Mouse (Mus musculus): Measurements from ENCODE around the gene Gramd1b. TPM values are rescaled to one million over a fixed set of nuclear protein-coding genes. Genes with fewer than 3 reads are reported as not detected.

The Gramd1b gene
- polyA plus RNA-seq, 1 experiment from 2014 or later = 12.0 TPM

DNA sequence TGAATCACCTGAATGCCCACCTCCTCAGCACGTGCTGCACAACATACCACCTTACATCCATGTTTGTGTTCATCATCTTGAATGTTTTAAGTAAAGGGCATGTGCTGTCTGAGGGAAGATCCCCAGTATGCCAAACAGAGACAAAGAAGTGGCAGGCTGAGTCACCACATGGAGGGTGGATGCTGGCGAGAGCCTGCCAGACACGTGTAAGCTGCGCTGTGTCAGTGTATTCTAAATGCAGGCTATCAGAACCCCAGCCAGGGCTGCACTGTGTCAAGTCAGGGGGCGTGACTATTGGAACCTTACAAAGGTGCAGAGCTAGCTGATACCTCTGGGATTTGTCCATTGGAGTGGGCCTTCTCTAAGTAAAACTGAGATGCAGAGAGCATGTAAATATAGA lies 229.7 kb downstream of the Gramd1b start:
- no peaks in the 10 kb centered on the region for H3K9me3 ChIP-seq
- no peaks in the 10 kb centered on the region for H3K4me1 ChIP-seq (replicated peaks)
- no peak overlapping the region for H3K9ac ChIP-seq
- H3K27ac ChIP-seq (replicated peaks) = no peak overlapping the region
- WGBS = 89% methylated on average over 5 of the region's 5 CpGs
- H3K36me3 ChIP-seq = peaks cover 98% of the 10 kb centered on the region
- H3K4me3 ChIP-seq = no peak overlapping the region
- no peak for ATAC-seq (ENCODE audit: low read depth)
- no peak overlapping the region for H3K4me2 ChIP-seq
- no peaks in the 10 kb centered on the region for H3K27me3 ChIP-seq

DNA sequence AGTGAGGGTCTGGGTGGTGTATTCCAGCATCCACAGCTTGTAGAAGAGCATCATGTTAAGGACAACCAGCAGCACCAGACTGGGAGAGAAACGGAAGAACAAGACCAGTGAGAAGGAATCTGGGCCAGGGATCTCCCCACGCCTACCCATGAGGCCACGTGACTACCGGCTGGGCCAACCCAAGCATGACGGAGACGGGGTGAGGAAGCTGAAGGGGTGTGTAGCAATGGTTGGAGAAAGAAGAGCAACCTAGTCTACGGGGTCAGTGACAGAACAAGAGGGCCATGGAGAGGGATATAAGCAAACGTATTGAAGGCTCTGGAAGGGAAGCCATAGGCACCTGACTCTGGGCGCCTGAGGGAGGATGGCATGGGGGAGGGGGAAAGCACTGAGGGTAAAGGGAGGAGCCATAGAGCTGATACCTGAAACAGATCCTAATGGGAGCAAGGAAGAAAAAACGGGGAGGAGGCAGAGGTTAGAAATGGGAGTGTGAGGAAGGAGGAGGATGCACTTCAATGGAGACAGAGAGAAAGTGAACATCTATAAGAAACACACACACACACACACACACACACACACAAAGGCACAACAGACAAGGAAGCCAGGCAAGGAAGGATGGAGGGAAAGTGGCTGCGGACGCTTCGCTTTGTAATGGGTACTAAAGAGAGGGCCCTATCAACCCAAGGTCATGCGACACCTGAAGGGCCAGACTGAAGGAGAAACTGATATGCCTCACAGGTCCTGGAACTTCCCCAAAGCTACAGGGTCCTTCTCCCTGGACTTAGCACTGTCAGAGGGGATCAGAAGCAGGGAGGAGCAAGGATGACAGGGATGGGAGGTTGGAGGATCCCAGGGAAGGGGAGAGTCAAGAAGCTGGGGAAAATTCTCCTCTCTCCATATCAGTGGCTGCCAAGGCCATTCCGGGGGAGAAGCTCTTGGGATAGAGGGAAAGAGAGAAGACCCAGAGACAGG lies 230.9 kb downstream of the Gramd1b start:
- no peaks in the 10 kb centered on the region for H3K4me1 ChIP-seq (replicated peaks)
- no peak for ATAC-seq (ENCODE audit: low read depth)
- H3K27me3 ChIP-seq = no peaks in the 10 kb centered on the region
- no peaks in the 10 kb centered on the region for H3K9me3 ChIP-seq
- H3K4me2 ChIP-seq = no peak overlapping the region
- WGBS = 92% methylated on average over 15 of the region's 15 CpGs
- H3K4me3 ChIP-seq = no peak overlapping the region
- H3K36me3 ChIP-seq = peaks cover 96% of the 10 kb centered on the region
- H3K9ac ChIP-seq = no peak overlapping the region
- no peak overlapping the region for H3K27ac ChIP-seq (replicated peaks)

- H3K4me3 ChIP-seq = no peak overlapping the region
- no peak overlapping the region for H3K27ac ChIP-seq (replicated peaks)
- no peaks in the 10 kb centered on the region for H3K9me3 ChIP-seq
- no peaks in the 10 kb centered on the region for H3K4me1 ChIP-seq (replicated peaks)
- ATAC-seq (ENCODE audit: low read depth) = no peak
- H3K27me3 ChIP-seq = no peaks in the 10 kb centered on the region
- H3K4me2 ChIP-seq = no peak overlapping the region
- peaks cover 90% of the 10 kb centered on the region for H3K36me3 ChIP-seq
- WGBS = 98% methylated on average over 7 of the region's 7 CpGs
- no peak overlapping the region for H3K9ac ChIP-seq
Measured at GRCm38 (mm10) chr9:40299323-40299722, 231.9 kb downstream of the Gramd1b start.

- WGBS = 96% methylated on average over 9 of the region's 9 CpGs
- Histone ChIP-seq H3K4me2 (no peak overlapping the region), H3K4me1 (replicated peaks) (no peaks in the 10 kb centered on the region), H3K9me3 (no peaks in the 10 kb centered on the region), H3K9ac (no peak overlapping the region), H3K27me3 (no peaks in the 10 kb centered on the region), H3K36me3 (peaks cover 90% of the 10 kb centered on the region), H3K4me3 (no peak overlapping the region), H3K27ac (replicated peaks) (no peak overlapping the region)
- ATAC-seq (ENCODE audit: low read depth) = no peak
Measured at GRCm38 (mm10) chr9:40297969-40298368, 233.2 kb downstream of the Gramd1b start.

- Histone ChIP-seq H3K27me3 (no peaks in the 10 kb centered on the region), H3K9me3 (no peaks in the 10 kb centered on the region), H3K36me3 (peaks cover 82% of the 10 kb centered on the region), H3K4me2 (no peak overlapping the region), H3K4me3 (no peak overlapping the region), H3K4me1 (replicated peaks) (no peaks in the 10 kb centered on the region), H3K9ac (no peak overlapping the region), H3K27ac (replicated peaks) (no peak overlapping the region)
- ATAC-seq (ENCODE audit: low read depth) = no peak
- 93% methylated on average over 5 of the region's 5 CpGs for WGBS
Measured at GRCm38 (mm10) chr9:40296251-40296650, 234.9 kb downstream of the Gramd1b start.

DNA sequence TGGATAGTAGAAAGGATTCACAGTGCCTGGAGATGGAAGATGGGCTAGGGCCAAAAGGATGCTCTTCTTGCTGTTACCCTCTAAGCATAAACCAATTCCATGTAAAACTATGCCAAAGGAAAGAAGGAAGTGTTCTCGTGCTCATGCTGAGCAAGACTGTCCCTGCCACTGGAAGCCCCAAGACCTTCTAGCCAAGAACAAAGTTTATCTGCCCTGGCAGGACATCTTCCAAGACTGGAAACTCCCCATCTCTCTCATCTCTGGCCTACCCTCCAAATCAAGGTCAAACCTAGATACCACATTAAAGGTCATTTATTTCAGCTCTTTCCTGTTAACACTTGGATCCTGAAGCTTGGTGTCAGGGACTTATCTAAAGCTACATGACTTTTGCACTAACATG lies 236.3 kb downstream of the Gramd1b start:
- Histone ChIP-seq H3K27me3 (no peaks in the 10 kb centered on the region), H3K9ac (no peak overlapping the region), H3K9me3 (no peaks in the 10 kb centered on the region), H3K27ac (replicated peaks) (no peak overlapping the region), H3K4me2 (no peak overlapping the region), H3K36me3 (peaks cover 83% of the 10 kb centered on the region), H3K4me3 (no peak overlapping the region), H3K4me1 (replicated peaks) (no peaks in the 10 kb centered on the region)
- ATAC-seq (ENCODE audit: low read depth) = no peak
- WGBS = 82% methylated on average over 1 of the region's 1 CpGs

GRCm38 (mm10) chr9:40294210-40294609 lies 237.0 kb downstream of the Gramd1b start:
- no peak overlapping the region for H3K4me2 ChIP-seq
- no peak overlapping the region for H3K27ac ChIP-seq (replicated peaks)
- WGBS = 88% methylated on average over 5 of the region's 5 CpGs
- H3K9ac ChIP-seq = no peak overlapping the region
- H3K27me3 ChIP-seq = no peaks in the 10 kb centered on the region
- H3K9me3 ChIP-seq = no peaks in the 10 kb centered on the region
- H3K4me1 ChIP-seq (replicated peaks) = no peaks in the 10 kb centered on the region
- ATAC-seq (ENCODE audit: low read depth) = no peak
- peaks cover 81% of the 10 kb centered on the region for H3K36me3 ChIP-seq
- no peak overlapping the region for H3K4me3 ChIP-seq

- Histone ChIP-seq H3K4me3 (no peak overlapping the region), H3K27ac (replicated peaks) (no peak overlapping the region), H3K4me2 (no peak overlapping the region), H3K9ac (no peak overlapping the region), H3K9me3 (no peaks in the 10 kb centered on the region), H3K27me3 (no peaks in the 10 kb centered on the region), H3K36me3 (peaks cover 80% of the 10 kb centered on the region), H3K4me1 (replicated peaks) (no peaks in the 10 kb centered on the region)
- WGBS = 91% methylated on average over 5 of the region's 5 CpGs
- ATAC-seq (ENCODE audit: low read depth) = no peak
Measured at GRCm38 (mm10) chr9:40293740-40294139, 237.4 kb downstream of the Gramd1b start.

DNA sequence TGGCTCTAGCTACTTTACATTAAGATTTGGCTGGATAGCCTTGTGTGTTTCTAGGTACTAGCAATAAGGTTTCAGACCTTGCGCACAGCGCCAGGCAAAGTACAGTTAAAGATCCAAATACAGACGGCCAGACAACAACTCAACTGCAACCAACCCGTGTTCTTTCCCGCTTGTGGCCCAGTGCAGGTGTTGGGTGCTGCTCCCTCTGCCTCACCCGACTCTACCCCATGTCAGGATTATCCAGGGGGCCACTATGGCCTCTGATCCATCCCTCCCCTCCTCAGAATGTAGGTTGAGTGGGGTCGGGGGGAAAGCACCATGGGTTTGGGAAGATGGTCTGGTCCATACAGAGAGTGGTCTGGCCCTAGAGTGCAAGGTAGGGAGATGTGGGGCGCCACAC lies 237.9 kb downstream of the Gramd1b start:
- H3K4me1 ChIP-seq (replicated peaks) = no peaks in the 10 kb centered on the region
- no peak overlapping the region for H3K27ac ChIP-seq (replicated peaks)
- WGBS = 96% methylated on average over 8 of the region's 8 CpGs
- H3K27me3 ChIP-seq = no peaks in the 10 kb centered on the region
- no peak overlapping the region for H3K4me2 ChIP-seq
- ATAC-seq (ENCODE audit: low read depth) = 0 out of 2 replicates have a peak, but pooled peaks have one; percentile 41
- H3K9ac ChIP-seq = no peak overlapping the region
- no peak overlapping the region for H3K4me3 ChIP-seq
- no peaks in the 10 kb centered on the region for H3K9me3 ChIP-seq
- peaks cover 80% of the 10 kb centered on the region for H3K36me3 ChIP-seq

DNA sequence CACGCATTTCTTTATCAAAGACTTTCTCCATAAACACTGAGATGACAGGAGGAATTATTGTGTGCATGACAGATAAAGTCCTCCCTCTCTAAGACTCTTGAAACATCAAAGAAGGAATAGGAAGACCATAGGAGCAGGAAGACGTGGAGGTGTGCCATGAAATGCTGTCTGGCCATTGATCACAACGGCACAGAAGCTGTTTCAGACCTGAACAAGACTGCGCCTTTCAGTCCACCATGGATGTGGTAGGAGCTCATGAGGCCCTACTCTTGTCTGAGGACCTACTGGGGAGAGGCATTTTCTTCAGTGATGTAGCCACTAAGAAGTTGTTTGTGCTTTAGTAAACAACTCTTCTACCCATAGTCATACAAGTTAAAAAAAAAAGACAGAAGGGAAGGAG lies 238.7 kb downstream of the Gramd1b start:
- Histone ChIP-seq H3K4me2 (no peak overlapping the region), H3K4me3 (no peak overlapping the region), H3K4me1 (replicated peaks) (no peaks in the 10 kb centered on the region), H3K27me3 (no peaks in the 10 kb centered on the region), H3K36me3 (peaks cover 75% of the 10 kb centered on the region), H3K9ac (no peak overlapping the region), H3K9me3 (no peaks in the 10 kb centered on the region), H3K27ac (replicated peaks) (no peak overlapping the region)
- ATAC-seq (ENCODE audit: low read depth) = no peak
- WGBS = 92% methylated on average over 4 of the region's 4 CpGs

- WGBS = 91% methylated on average over 7 of the region's 7 CpGs
- H3K4me1 ChIP-seq (replicated peaks) = no peaks in the 10 kb centered on the region
- no peaks in the 10 kb centered on the region for H3K9me3 ChIP-seq
- no peak overlapping the region for H3K27ac ChIP-seq (replicated peaks)
- H3K4me2 ChIP-seq = no peak overlapping the region
- H3K27me3 ChIP-seq = no peaks in the 10 kb centered on the region
- no peak for ATAC-seq (ENCODE audit: low read depth)
- H3K4me3 ChIP-seq = no peak overlapping the region
- H3K36me3 ChIP-seq = peaks cover 74% of the 10 kb centered on the region
- no peak overlapping the region for H3K9ac ChIP-seq
Measured at GRCm38 (mm10) chr9:40282968-40283367, 248.2 kb downstream of the Gramd1b start.

GRCm38 (mm10) chr9:40279438-40279837 lies 251.7 kb downstream of the Gramd1b start:
- H3K4me1 ChIP-seq (replicated peaks) = 0 out of 2 replicates have a peak, but pooled peaks cover 2% of the 10 kb centered on the region
- H3K4me2 ChIP-seq = no peak overlapping the region
- ATAC-seq (ENCODE audit: low read depth) = no peak
- no peaks in the 10 kb centered on the region for H3K27me3 ChIP-seq
- no peak overlapping the region for H3K27ac ChIP-seq (replicated peaks)
- H3K36me3 ChIP-seq = peaks cover 71% of the 10 kb centered on the region
- 95% methylated on average over 7 of the region's 7 CpGs for WGBS
- no peak overlapping the region for H3K4me3 ChIP-seq
- H3K9me3 ChIP-seq = no peaks in the 10 kb centered on the region
- no peak overlapping the region for H3K9ac ChIP-seq

- H3K4me3 ChIP-seq = no peak overlapping the region
- WGBS = 84% methylated on average over 3 of the region's 3 CpGs
- H3K27me3 ChIP-seq = no peaks in the 10 kb centered on the region
- H3K4me2 ChIP-seq = no peak overlapping the region
- H3K9me3 ChIP-seq = no peaks in the 10 kb centered on the region
- H3K4me1 ChIP-seq (replicated peaks) = peaks cover 16% of the 10 kb centered on the region
- H3K27ac ChIP-seq (replicated peaks) = no peak overlapping the region
- H3K9ac ChIP-seq = no peak overlapping the region
- no peak for ATAC-seq (ENCODE audit: low read depth)
- H3K36me3 ChIP-seq = peaks cover 56% of the 10 kb centered on the region
Measured at GRCm38 (mm10) chr9:40277671-40278070, 253.5 kb downstream of the Gramd1b start.
